Mouse (Mus musculus) layer of hippocampus, adult 18-20 months (tissue): ENCODE measurements around the gene Gm20604. TPM values are rescaled to one million over a fixed set of nuclear protein-coding genes. Genes with fewer than 3 reads are reported as not detected.

Experiments
- DNase-seq, 2 experiments: peaks; one replicate each; pipeline ENCODE4 v3.0.0; 2022; ENCODE audit warnings: low spot score in 2 of 2
- total RNA-seq, 2 experiments: library from RNA; stranded (reverse); gene quantifications; 2 replicates each; pipeline ENCODE4 v1.2.3; 2021

Gm20604 gene
- total RNA-seq, 2 experiments from 2014 or later: 12.6 to 15.5 TPM

- DNase-seq: no peak
Observed at GRCm38 (mm10) chr12:102709896-102710295, 48.6 kb downstream of the Gm20604 start.

GRCm38 (mm10) chr12:102708220-102708619 lies 50.3 kb downstream of the Gm20604 start:
- DNase-seq: no peak

- DNase-seq: no peak
Observed at GRCm38 (mm10) chr12:102706833-102707463, 51.5 kb downstream of the Gm20604 start.

- no peak for DNase-seq
Observed at GRCm38 (mm10) chr12:102705906-102706640, 52.4 kb downstream of the Gm20604 start.

GRCm38 (mm10) chr12:102705216-102705871 lies 53.1 kb downstream of the Gm20604 start:
- DNase-seq: peak; percentile 84 to 92

- DNase-seq: peak; percentile 50 to 51
Observed at GRCm38 (mm10) chr12:102704457-102705198, 53.8 kb downstream of the Gm20604 start, which contains the start of gene Itpk1. Gene Itpk1 (minus strand): TSS chr12:102704930.

GRCm38 (mm10) chr12:102703921-102704408 lies 54.5 kb downstream of the Gm20604 start:
- no peak for DNase-seq

GRCm38 (mm10) chr12:102703441-102703840 lies 55.0 kb downstream of the Gm20604 start:
- peak in 1 of 2 experiments; percentile 47 for DNase-seq

GRCm38 (mm10) chr12:102703111-102703412 lies 55.4 kb downstream of the Gm20604 start:
- DNase-seq: peak in 1 of 2 experiments; percentile 73

- peak in 1 of 2 experiments; percentile 88 for DNase-seq
Observed at GRCm38 (mm10) chr12:102702356-102703110, 55.9 kb downstream of the Gm20604 start.

- DNase-seq: no peak
Observed at GRCm38 (mm10) chr12:102701691-102702207, 56.7 kb downstream of the Gm20604 start.

- DNase-seq: peak in 1 of 2 experiments; percentile 50
Observed at GRCm38 (mm10) chr12:102700453-102700852, 58.0 kb downstream of the Gm20604 start.

GRCm38 (mm10) chr12:102699156-102699555 lies 59.3 kb downstream of the Gm20604 start:
- no peak for DNase-seq

GRCm38 (mm10) chr12:102698089-102698684 lies 60.3 kb downstream of the Gm20604 start:
- no peak for DNase-seq

GRCm38 (mm10) chr12:102697381-102697780 lies 61.1 kb downstream of the Gm20604 start:
- DNase-seq: no peak

GRCm38 (mm10) chr12:102696635-102697354 lies 61.7 kb downstream of the Gm20604 start:
- DNase-seq: no peak

- peak; percentile 81 to 93 for DNase-seq
Observed at GRCm38 (mm10) chr12:102695369-102696239, 62.9 kb downstream of the Gm20604 start.

GRCm38 (mm10) chr12:102691761-102692160 lies 66.7 kb downstream of the Gm20604 start:
- no peak for DNase-seq
